Mouse (Mus musculus): ENCODE measurements around the gene Pon2.

DNA sequence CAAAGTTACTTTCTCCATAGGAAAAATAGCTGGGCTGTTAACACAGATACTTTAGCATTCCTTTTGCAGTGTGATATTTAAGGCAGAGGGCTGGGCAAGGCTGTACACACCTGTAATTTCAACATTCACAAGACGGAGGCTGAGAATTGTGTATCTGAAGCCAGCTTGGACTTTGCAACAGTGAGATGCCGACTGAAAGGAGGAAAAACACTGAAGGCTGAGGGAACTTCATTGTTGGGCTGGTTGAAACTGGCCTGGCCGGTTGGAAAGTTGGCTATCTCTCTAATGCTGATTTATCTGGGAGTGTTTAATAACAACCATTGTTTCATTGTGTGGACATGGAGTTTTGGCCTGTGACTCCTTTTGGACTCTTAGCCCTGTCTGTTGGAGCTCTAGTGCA is 7.7 kb upstream of the Pon2 start:
- no peak for TF ChIP-seq CTCF (IDR thresholded peaks at IDR 0.05; ENCODE audit: low read depth, low read length)
- no peak for TF ChIP-seq GATA1 (IDR thresholded peaks at IDR 0.05; ENCODE audit: borderline replicate concordance, low read length)

Data from G1E (cell line).